Mouse (Mus musculus) heart, adult 2 months (tissue): Measurements from ENCODE around the gene Clstn2. TPM values are rescaled to one million over a fixed set of nuclear protein-coding genes. Genes with fewer than 3 reads are reported as not detected.

Source experiments
- DNase-seq, 2 experiments: peaks; one replicate each; pipeline ENCODE4 v3.0.0; 2021
- H3K27ac ChIP-seq: fragments of 200-600 bp; 2 replicates; pipeline ENCODE4 v1.8.1; 2022
- H3K27me3 ChIP-seq: fragments of 200-500 bp; 2 replicates; pipeline ENCODE4 v1.6.1; 2012; ENCODE audit warnings: mild to moderate bottlenecking, low read length, inconsistent platforms, mixed read lengths; ENCODE audit not compliant: control insufficient read depth, insufficient read depth
- H3K36me3 ChIP-seq: fragments of 200-500 bp; 2 replicates; pipeline ENCODE4 v1.6.1; 2012; ENCODE audit warnings: low read length, inconsistent platforms; ENCODE audit not compliant: control insufficient read depth, insufficient read depth
- H3K4me1 ChIP-seq: fragments of 200-500 bp; 2 replicates; pipeline ENCODE4 v1.6.1; 2011; ENCODE audit warnings: low read length; ENCODE audit not compliant: control insufficient read depth, insufficient read depth
- H3K4me3 ChIP-seq: fragments of 200-600 bp; 2 replicates; pipeline ENCODE4 v1.8.1; 2022
- H3K79me2 ChIP-seq: fragments of 200-500 bp; replicated peaks from 2 replicates; pipeline ENCODE4 v1.6.1; 2012; ENCODE audit warnings: mild to moderate bottlenecking, inconsistent platforms, low read length, moderate library complexity, mixed read lengths; ENCODE audit not compliant: control insufficient read depth, insufficient read depth
- H3K9ac ChIP-seq: fragments of 200-500 bp; 2 replicates; pipeline ENCODE4 v1.6.1; 2012; ENCODE audit warnings: low read depth, mild to moderate bottlenecking, control low read depth, inconsistent platforms, low read length, mixed read lengths
- CTCF ChIP-seq: fragments of 200-600 bp; IDR thresholded peaks from 2 replicates; pipeline ENCODE4 v1.8.1; 2022; ENCODE audit warnings: antibody characterized with exemption, mild to moderate bottlenecking, moderate library complexity
- EP300 ChIP-seq: fragments of 200-500 bp; IDR thresholded peaks from 2 replicates; pipeline ENCODE4 v1.6.1; 2011; ENCODE audit warnings: low read depth, low read length, control low read depth; ENCODE audit not compliant: insufficient read depth
- POLR2A ChIP-seq: fragments of 200-500 bp; IDR thresholded peaks from 2 replicates; pipeline ENCODE4 v1.6.1; 2011; ENCODE audit warnings: mild to moderate bottlenecking, low read depth, low read length, control low read depth; ENCODE audit not compliant: insufficient read depth
- WGBS: fragments of 180-500 bp; shearing (Covaris S2); methylation state at CpG from one replicate; pipeline ENCODE4 v1.1.7; 2018; 5-methylcytosine and 5-hydroxymethylcytosine counted together
- intact Hi-C: fragments of 180-260 bp; cut with DNase I; formaldehyde crosslinking; loops from one replicate; pipeline ENCODE4 v1.15.1; 2025
- polyA plus RNA-seq: library from polyadenylated mRNA; depleted of rRNA; stranded (reverse); fragments of >200 nt; gene quantifications from 2 replicates; pipeline ENCODE4 v1.2.3, GENCODE M21; 2012
- total RNA-seq, 2 experiments: library from RNA; stranded (reverse); gene quantifications; 2 replicates each; pipeline ENCODE4 v1.2.3; 2021

The Clstn2 gene
- total and polyA plus RNA-seq, 3 experiments, result 0.29 to 0.39 (median 0.37) TPM

DNA sequence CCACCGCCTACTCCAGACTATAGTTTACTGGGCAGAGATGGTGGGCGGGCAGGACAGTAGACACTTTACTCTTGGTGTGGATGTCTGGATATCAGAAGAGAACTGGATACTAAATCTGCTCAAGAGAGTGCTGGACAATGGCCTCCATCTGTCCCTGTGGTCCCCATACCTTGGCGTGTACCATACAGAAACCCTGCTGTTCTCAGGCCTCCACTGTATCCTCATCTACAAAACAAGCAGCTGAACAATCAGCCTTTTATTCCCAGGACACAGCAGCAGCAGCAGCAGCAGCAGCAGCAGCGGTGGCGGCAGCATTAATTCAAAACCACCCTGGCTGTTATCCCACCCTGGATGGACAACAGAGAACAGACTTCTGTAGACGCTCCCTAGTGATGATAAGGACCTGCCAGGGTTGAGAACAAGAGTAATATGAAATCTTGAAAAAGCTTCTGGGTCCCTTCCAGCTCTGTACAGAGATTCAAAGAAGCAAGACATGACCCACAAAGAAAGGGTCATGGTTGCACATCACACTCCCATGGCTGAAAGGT lies 404.5 kb downstream of the Clstn2 start:
- no peak overlapping the region for H3K4me3 ChIP-seq
- H3K79me2 ChIP-seq, result no peaks in the 10 kb centered on the region
- intact Hi-C loops, result no loop called here
- no peaks in the 10 kb centered on the region for H3K36me3 ChIP-seq
- no peak overlapping the region for H3K27ac ChIP-seq
- WGBS, result 64% methylated on average over 6 of the region's 6 CpGs
- H3K4me1 ChIP-seq, result no peaks in the 10 kb centered on the region
- DNase-seq, result peak in 1 of 2 experiments; percentile 5
- no peaks in the 10 kb centered on the region for H3K27me3 ChIP-seq
- TF ChIP-seq POLR2A (no peak), CTCF (no peak), EP300 (no peak)
- no peak overlapping the region for H3K9ac ChIP-seq

GRCm38 (mm10) chr9:97627916-97628315 lies 405.1 kb downstream of the Clstn2 start:
- Histone ChIP-seq H3K9ac (no peak overlapping the region), H3K36me3 (no peaks in the 10 kb centered on the region), H3K4me1 (no peaks in the 10 kb centered on the region), H3K4me3 (no peak overlapping the region), H3K27me3 (no peaks in the 10 kb centered on the region), H3K79me2 (no peaks in the 10 kb centered on the region), H3K27ac (no peak overlapping the region)
- intact Hi-C loops, result no loop called here
- no peak for DNase-seq
- TF ChIP-seq EP300 (no peak), CTCF (no peak), POLR2A (no peak)
- WGBS, result 87% methylated on average over 3 of the region's 3 CpGs

DNA sequence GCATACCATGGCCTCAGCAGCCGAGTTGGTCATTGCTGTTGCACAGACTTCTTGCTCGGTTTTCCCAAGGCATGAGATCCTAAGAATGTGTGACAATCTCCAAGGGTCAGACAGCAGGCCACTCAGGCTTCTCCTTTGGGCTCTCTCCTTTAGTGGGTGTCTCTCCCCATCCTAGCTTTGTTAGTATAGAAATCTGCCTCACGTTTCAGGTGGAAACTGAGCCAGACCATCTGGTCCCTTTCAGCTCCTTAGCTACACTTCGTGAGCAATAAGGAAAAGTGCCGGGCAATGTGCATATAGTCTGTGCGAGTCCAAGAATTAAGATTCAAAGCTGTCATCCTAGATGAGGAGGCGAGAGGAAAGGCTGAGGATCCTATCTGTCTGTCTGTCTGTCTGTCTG lies 422.4 kb downstream of the Clstn2 start:
- Histone ChIP-seq H3K4me3 (no peak overlapping the region), H3K27me3 (no peaks in the 10 kb centered on the region), H3K79me2 (no peaks in the 10 kb centered on the region), H3K4me1 (no peaks in the 10 kb centered on the region), H3K9ac (no peak overlapping the region), H3K27ac (no peak overlapping the region), H3K36me3 (no peaks in the 10 kb centered on the region)
- 69% methylated on average over 7 of the region's 7 CpGs for WGBS
- intact Hi-C loops, result no loop called here
- TF ChIP-seq CTCF, result no peak
- TF ChIP-seq EP300, result no peak
- DNase-seq, result no peak

- TF ChIP-seq EP300, result no peak
- no peak for TF ChIP-seq CTCF
- TF ChIP-seq POLR2A, result no peak
- 78% methylated on average over 8 of the region's 8 CpGs for WGBS
- no peak for DNase-seq
- intact Hi-C loops, result no loop called here
- Histone ChIP-seq H3K4me1 (no peaks in the 10 kb centered on the region), H3K9ac (no peak overlapping the region), H3K79me2 (no peaks in the 10 kb centered on the region), H3K4me3 (no peak overlapping the region), H3K27me3 (no peaks in the 10 kb centered on the region), H3K36me3 (no peaks in the 10 kb centered on the region), H3K27ac (no peak overlapping the region)
Measured at GRCm38 (mm10) chr9:97603729-97604128, 429.3 kb downstream of the Clstn2 start.

DNA sequence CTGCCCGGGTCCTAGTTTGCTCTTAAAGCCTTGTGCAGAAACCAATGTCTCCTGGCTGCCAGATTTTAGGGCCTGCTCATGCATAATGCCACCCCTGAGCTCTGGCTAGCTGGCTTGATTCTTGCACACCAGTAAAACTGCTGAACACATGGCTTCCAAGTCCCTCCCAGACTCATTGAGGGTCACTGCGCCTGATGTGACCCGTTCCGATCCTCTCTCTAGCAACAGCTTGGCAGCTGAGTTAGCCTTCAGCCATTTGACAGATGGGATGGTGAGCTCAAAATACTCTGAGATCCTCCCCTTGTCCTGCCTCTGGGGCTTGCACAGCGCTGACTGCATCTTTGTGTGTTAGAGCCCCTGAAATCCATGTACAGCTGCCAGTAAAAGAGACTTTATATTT lies 430.5 kb downstream of the Clstn2 start:
- H3K27ac ChIP-seq, result no peak overlapping the region
- WGBS, result 63% methylated on average over 5 of the region's 5 CpGs
- H3K4me3 ChIP-seq, result no peak overlapping the region
- no peaks in the 10 kb centered on the region for H3K79me2 ChIP-seq
- no peak for TF ChIP-seq POLR2A
- TF ChIP-seq CTCF, result no peak
- TF ChIP-seq EP300, result no peak
- no peaks in the 10 kb centered on the region for H3K36me3 ChIP-seq
- intact Hi-C loops, result no loop called here
- no peak overlapping the region for H3K9ac ChIP-seq
- no peak for DNase-seq
- H3K27me3 ChIP-seq, result no peaks in the 10 kb centered on the region
- no peaks in the 10 kb centered on the region for H3K4me1 ChIP-seq

GRCm38 (mm10) chr9:97599006-97599405 lies 434.0 kb downstream of the Clstn2 start:
- no peaks in the 10 kb centered on the region for H3K27me3 ChIP-seq
- H3K4me3 ChIP-seq, result no peak overlapping the region
- no peak for TF ChIP-seq POLR2A
- intact Hi-C loops, result no loop called here
- no peaks in the 10 kb centered on the region for H3K36me3 ChIP-seq
- H3K79me2 ChIP-seq, result no peaks in the 10 kb centered on the region
- DNase-seq, result no peak
- no peaks in the 10 kb centered on the region for H3K4me1 ChIP-seq
- no peak overlapping the region for H3K27ac ChIP-seq
- 92% methylated on average over 3 of the region's 3 CpGs for WGBS
- no peak overlapping the region for H3K9ac ChIP-seq

GRCm38 (mm10) chr9:97590712-97591111 lies 442.3 kb downstream of the Clstn2 start:
- no peak for DNase-seq
- H3K4me1 ChIP-seq, result no peaks in the 10 kb centered on the region
- WGBS, result 56% methylated on average over 4 of the region's 4 CpGs
- no peak for TF ChIP-seq POLR2A
- TF ChIP-seq CTCF, result no peak
- no peak for TF ChIP-seq EP300
- no peaks in the 10 kb centered on the region for H3K79me2 ChIP-seq
- H3K27me3 ChIP-seq, result no peaks in the 10 kb centered on the region
- H3K36me3 ChIP-seq, result no peaks in the 10 kb centered on the region
- H3K27ac ChIP-seq, result no peak overlapping the region
- no peak overlapping the region for H3K4me3 ChIP-seq
- H3K9ac ChIP-seq, result no peak overlapping the region
- intact Hi-C loops, result no loop called here
